15 mouse cellular contexts compared by ENCODE assay signal in the genomic region with DNA sequence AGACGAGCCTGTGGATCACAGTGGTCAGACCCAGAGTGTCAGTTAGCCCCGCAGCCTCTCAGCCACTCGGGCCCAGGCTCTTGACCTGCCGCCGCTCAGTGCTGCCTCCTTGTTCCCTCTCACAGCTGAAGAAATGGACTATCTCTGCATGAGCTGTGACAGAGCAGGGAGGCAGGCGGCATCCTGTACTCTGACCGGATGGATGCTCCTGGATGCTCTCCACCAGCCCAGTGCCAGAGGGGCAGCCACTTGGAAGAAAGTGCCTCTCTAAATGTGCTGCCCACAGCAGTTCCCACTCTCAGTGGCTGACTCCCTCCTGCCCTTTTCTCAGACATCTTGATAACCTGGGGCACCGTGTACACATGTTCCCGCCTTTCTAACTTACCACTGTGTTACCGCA. TPM values are rescaled to one million over a fixed set of nuclear protein-coding genes. Genes with fewer than 3 reads are reported as not detected.
"Had no signal": no experiment of that assay in that cellular context is flagged by ENCODE, and none has a peak within 500 bp of the region (broad histone marks: within the 10 kb centered on the region; RNA-seq: fewer than 3 reads in every experiment).

No protein-coding gene starts in this region.

- H3K4me1 ChIP-seq: limb, embryonic 12.5 days; lung, embryonic 15.5 days; midbrain, embryonic 15.5 days; neural tube, embryonic 12.5 days had no signal

- H3K9ac ChIP-seq: limb, embryonic 12.5 days; liver, embryonic 13.5 days; liver, postnatal 0 days; lung, embryonic 15.5 days; midbrain, embryonic 15.5 days; neural tube, embryonic 12.5 days had no signal

- H3K27me3 ChIP-seq: limb, embryonic 12.5 days; liver, embryonic 13.5 days; lung, embryonic 15.5 days; megakaryocyte, embryonic 14.5 days; midbrain, embryonic 15.5 days; neural tube, embryonic 12.5 days had no signal

- H3K4me2 ChIP-seq: limb, embryonic 12.5 days; liver, embryonic 13.5 days; lung, embryonic 15.5 days; midbrain, embryonic 11.5 days; midbrain, embryonic 15.5 days; neural tube, embryonic 12.5 days had no signal

- H3K9me3 ChIP-seq: limb, embryonic 12.5 days; liver, embryonic 13.5 days; lung, embryonic 15.5 days; megakaryocyte, embryonic 14.5 days; midbrain, embryonic 15.5 days; neural tube, embryonic 12.5 days had no signal

- DNase-seq: liver; liver, embryonic 13.5 days; liver, postnatal 0 days; lung, postnatal 14 days; thymus, postnatal 4 days had no signal

- H3K27ac ChIP-seq: limb, embryonic 12.5 days; liver, embryonic 13.5 days; lung, embryonic 15.5 days; macrophage; midbrain, embryonic 15.5 days; neural tube, embryonic 12.5 days; stomach, postnatal 0 days had no signal

- H3K4me3 ChIP-seq: limb, embryonic 12.5 days; liver, embryonic 13.5 days; lung, embryonic 15.5 days; megakaryocyte, embryonic 14.5 days; midbrain, embryonic 15.5 days; neural tube, embryonic 12.5 days had no signal

- ATAC-seq: liver, postnatal 0 days; midbrain, embryonic 15.5 days had no signal

RNA-seq across cellular contexts. Expression of a gene that starts 48.9 kb away (rescaled TPM):
- total RNA-seq: monocyte, adult 5-6 weeks; neutrophil, adult 5-6 weeks had no signal
- polyA plus RNA-seq: macrophage had no signal
